Mouse (Mus musculus): ENCODE data around the gene Usb1.

Gene Usb1

DNA sequence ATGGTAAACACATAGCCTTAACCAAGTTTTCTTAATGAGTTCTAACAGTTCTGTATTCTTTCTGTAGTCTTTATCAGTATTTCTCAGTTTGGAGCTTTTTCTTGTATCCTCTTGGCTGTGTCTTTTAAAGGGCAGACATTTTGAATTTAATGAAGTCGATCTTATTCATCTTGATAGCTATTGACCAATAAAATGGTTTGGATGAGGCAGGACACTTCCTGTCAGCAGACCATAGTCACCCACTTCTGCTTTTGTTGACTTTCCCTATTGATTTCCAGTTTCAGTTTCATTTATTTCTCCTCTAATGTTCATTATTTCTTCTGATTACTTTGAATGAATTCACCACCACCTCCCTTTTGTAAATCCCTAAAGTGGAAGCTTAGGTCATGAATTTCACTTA is 3.6 kb downstream of the Usb1 start:
- DNase-seq (ENCODE audit: low read depth, low spot score) = no peak

DNA sequence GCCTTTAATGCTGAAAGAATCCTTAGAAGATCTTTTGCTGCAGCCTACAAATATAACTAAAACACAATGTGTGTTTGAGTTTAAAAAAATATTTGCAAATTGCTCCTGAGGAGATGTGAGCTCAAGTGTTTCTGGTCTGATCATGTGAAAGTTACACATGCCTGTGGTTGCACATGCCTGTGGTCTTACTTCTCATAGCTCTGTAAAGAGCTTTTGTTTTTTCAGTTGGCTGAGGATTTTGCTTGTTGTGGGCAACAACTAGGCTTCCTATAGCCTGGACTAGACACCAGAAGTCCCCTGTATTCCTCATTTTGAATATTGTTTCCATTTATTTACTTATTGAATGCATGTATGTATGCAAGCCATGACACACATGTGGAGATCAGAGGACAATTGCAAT is 4.3 kb downstream of the Usb1 start:
- DNase-seq (ENCODE audit: low read depth, low spot score) = no peak

DNA sequence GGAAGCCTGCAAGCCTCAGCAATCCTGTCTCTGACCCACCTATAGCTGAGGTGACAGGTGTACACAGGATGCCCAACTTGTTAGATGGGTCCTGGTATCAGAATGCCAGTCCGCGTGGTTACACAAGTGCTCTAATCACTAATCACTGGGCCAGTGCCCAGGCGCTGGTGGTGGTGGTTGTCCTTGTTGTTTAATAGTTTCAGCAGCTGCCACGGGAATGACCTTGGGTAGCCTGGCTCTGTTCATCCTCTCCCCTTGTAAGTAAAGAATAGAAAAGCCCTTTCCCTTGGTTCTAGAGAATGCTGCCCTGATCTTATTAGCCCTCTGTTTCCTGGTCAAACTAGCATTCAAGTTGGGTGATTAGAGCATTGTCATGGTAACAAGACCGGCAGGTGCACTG is 9.6 kb downstream of the Usb1 start:
- no peak for DNase-seq (ENCODE audit: low read depth, low spot score)

DNA sequence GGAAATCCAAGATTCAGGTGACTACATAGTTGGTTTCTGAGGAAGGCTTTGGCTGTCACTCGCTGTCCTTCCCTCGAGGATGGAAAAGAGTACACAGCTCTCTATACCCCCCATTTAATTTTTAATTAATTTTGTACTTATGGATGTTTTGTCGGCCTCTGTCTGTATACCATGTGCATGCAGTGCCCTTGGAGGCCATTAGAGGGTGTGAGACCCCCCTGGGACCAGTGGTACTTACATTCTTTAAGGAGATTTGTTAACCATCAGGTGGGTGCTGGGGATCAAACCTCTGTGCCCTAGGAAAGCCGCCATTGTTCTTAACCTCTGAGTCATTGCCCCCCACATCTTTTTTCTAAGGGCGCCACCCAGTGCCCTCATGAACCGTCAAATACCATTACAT is 12.6 kb downstream of the Usb1 start:
- no peak for DNase-seq (ENCODE audit: low read depth, low spot score)

DNA sequence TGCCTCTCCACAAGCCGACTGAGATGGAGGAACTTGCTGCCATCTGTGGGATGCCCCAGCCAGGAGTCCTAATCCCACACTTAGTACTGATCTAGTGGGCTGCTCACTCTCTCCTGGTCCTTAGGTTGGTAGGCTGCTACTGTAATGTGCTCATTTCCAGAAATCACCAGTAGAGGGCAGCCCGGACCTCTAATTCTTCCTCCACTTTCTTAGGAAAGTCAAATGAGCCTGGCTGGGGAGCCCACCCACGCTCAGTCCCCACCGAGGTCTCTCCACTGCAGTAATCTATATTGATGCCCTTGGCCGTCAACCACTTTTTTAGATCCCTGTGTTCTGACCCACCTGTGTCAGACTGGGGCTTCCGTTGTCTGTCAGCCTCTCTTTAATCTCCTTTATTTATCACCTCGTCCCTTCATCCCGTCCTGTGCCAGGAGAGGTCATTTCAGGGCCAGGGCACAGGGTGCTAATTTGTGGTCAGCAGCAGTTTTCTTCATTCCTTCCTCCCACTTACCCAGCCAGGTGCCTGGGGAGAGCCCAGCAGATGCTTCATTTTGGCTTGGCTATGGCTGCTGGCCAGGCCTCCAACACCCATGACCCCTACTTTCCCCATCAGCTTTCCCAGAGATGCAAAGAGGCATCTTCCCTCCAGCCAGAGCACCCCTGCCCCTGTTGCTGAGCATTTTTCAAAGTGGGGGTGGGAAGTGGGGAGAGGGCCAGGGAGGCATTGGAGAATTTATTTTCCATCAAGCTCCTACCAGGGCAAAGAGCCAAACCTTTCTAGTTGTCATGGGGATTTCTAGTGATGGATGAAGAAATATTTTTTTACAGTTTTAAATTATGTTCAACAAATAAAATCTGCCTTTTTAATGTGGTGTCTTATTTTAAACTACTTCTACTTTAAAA is 14.8 kb downstream of the Usb1 start:
- no peak for DNase-seq (ENCODE audit: low read depth, low spot score)

DNA sequence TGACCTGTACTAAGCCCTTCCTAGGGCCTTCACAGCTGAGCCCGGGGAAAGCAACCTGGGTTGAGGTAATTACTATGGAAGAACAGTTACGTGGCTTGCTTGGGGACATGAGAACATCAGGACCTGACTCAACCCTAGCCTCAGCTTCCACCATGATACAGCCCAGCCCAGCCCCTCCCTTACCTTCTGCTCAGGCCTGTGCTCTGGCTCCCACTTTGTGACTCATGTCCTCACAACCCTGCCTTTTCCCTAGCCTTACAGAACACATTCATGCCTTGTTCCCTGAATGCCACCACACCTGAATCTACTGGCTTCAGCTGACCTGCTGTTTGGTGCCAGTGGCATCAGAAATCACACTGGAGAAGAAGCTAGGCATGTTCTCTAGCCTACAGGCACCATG is 16.3 kb downstream of the Usb1 start:
- no peak for DNase-seq (ENCODE audit: low read depth, low spot score)

DNA sequence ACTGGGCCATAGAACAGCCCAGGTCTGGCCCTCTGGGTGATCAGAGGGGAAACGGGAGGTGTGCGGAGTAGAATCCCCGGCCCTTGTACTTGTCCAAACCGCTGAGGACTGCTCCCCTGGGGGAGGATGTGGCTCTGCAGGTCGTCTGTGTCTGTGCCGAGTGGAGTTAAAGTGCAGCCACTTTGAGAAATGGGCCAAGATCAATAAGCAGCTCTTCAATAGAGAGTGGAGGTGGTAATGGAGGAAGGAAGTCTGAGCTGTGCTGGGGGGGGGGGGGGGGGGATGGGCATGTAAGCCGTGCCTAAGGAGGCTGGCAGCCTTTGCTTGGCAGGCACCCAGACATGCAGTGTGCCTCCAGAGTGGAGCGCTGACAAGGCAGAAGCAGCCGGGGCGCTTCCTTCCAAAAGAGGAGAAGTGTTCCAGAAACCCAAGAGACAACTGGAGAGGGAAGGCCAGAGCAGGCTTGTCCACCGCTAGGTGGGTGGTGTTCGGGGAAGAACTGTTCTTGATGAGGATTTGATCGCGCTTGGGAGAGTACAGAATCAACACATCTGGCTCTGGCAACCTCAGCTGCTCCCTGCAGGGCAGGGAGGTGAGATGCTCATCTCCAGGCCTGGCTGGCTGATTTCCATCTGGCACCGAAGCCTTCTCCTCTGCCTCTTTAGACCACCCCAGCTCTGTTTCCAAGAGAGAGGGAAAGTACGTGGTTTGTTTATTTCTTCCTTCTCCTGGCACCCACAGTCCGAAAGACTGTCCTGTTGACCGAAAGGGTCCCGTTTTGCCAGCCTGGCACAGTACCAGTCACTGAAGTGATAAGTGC is 16.9 kb downstream of the Usb1 start:
- no peak for DNase-seq (ENCODE audit: low read depth, low spot score)

DNA sequence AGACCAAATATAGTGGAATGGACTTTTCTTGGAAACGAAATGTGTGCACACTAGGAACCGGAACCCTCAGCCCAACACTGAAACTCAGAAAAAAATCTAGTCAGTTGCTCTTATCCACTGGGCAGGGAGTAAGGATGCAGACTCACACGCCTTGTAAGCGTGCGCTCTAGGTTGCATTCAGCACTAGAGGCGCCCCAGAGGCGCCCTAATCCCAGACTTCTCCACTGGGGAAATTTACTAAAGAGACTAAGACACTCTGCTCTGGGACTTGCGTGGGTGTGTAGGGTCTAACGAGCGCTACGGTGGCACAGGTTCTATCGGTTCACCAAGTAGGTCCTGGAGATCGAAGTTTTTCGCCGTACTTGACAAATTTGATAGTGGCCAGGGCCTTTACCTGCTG is 19.4 kb downstream of the Usb1 start:
- DNase-seq (ENCODE audit: low read depth, low spot score) = no peak

DNA sequence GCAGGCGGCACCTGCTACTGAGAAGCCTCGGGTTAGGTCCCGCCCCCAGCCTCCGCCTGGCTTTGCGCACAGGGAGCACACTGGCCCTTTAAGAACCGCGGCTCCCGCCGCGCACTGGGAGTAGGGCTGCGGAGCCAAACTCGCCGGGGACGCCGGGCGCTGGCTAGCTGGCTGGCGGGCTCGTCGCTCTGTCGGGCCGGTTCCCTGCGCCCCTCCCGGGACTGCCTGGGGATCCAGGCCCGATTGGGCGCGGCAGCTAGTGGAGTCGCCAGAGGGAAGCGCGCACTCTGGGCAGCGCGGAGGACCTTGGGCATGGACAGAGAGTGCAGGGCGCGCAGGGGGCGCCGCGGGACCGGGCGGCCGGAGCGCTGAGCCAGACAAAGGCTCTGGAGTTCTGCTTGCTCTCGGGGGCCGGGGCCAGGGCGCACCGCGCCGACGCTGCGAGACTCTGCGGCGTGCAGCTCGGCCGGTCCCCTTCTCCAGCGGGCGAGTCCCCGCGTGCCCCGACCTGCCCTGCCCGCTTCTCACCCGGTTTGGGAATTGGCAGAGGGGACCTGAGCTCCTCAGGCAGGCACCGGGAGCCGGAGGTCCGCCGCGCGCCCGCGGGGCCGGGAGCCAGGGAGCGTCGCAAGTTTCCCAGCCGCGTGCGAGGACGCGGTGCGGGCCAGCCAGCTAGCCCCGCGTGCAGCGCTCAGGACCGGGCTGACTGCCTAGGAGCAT is 20.2 kb downstream of the Usb1 start, which contains the start of gene Mmp15:
Gene Mmp15, plus strand, starts transcription at position 118 of the 720 bp plus-strand sequence.
- DNase-seq (ENCODE audit: low read depth, low spot score) = no peak

DNA sequence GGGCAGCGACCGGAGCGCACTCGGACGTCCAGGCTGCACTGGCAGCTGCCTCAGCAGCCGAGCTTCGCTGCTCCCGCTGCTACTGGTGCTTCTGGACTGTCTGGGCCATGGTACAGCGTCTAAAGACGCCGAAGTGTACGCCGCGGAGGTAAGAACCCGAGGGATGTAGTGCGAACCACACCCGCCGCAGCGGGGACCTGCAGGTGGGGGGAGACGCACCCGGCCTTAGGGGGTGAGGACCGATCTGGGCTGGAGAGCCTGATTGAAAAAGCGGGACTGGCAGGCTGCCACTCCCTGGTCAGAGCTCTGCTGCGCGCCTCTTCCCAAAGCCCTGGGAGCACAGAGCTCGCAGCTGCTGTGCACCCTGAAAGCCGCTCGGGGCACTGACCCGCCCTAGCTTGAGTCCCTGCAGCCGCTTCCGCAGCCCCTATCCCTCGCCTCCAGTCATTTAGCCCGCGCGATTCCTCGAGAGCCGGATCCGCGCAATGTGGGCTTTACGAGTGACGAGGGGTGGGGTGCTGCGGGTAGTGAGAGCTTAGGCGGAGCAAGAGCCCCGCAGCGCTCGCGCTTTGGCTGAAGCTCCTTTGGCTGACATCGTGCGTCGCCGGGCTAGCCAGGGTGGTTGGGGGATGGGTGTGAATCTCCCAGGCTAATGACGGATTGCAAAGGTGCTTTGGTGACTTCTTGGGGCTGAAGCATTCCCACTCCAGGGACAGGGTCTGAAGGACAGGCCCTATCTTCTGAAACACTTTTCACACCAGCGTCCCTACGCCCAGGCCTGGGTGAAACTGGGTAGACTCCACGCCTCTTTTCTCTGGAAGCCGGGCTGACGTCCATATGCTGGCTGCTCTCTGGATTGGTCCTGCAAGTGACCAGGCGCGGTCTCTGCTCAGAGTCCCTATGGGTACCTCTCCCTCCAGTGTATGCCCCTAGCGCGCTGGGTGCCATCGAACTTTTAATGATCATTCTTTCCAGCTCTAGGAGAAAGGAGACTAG is 21.1 kb downstream of the Usb1 start:
- no peak for DNase-seq (ENCODE audit: low read depth, low spot score)

DNA sequence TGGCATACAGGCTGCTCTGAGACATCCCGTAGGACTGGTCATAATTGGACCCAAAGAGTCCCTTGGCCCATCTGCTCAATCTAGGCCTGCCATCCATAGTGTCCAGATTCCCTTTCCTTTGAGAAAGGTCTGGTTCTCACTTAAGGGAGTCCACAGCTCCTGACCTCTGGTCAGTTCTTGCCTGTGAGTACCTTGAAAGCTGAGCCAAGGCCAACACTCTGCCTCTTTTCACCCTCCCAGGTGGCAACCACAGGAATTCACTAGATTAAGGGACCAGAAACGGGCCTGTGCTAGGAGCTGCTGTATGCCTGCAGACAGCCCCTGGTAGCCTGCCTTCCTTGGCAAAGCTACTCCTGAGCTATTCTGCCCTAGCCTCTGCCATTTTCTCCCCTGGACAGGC is 22.5 kb downstream of the Usb1 start:
- no peak for DNase-seq (ENCODE audit: low read depth, low spot score)

DNA sequence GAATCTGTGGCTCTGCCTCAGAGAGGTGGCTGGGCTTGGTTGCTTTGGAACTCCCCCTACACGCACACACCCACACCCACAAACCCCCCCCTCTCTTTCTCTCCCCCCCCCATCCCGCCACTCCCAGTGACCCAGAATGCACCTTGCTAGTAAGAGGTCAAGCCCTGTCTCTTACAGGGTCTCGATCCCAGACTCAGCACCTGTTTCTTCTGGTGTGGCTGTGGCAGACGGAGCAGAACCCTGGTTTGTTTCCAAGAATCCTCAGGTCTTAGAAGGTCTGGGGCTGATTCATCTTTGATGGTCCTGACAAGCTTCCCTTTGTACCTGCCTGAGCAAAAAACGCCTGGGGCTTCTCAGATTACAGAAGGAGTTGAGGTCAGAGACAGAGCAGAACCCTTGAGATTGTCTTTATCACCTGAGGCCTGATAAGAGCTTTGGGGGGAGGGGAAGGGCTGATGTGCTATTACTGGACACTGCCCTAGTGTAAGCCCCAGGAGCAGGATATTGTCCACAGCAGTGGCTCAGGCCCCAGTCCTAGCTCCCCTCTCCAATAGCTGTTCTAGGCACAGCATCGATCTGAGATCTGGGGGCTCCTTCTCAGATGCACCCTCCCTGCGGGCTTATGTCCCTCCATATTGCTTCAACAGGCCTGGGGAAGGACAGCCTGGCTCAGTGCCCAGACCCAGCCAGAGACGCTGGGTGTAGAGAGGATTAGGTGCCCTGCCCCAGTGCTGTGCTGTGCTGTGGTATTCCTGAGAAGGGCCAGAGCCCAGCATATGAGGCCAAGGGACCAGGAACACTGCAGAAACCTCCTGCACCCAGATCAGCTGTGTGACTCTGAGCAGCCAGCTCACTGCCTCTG is 26.7 kb downstream of the Usb1 start:
- DNase-seq (ENCODE audit: low read depth, low spot score) = no peak

DNA sequence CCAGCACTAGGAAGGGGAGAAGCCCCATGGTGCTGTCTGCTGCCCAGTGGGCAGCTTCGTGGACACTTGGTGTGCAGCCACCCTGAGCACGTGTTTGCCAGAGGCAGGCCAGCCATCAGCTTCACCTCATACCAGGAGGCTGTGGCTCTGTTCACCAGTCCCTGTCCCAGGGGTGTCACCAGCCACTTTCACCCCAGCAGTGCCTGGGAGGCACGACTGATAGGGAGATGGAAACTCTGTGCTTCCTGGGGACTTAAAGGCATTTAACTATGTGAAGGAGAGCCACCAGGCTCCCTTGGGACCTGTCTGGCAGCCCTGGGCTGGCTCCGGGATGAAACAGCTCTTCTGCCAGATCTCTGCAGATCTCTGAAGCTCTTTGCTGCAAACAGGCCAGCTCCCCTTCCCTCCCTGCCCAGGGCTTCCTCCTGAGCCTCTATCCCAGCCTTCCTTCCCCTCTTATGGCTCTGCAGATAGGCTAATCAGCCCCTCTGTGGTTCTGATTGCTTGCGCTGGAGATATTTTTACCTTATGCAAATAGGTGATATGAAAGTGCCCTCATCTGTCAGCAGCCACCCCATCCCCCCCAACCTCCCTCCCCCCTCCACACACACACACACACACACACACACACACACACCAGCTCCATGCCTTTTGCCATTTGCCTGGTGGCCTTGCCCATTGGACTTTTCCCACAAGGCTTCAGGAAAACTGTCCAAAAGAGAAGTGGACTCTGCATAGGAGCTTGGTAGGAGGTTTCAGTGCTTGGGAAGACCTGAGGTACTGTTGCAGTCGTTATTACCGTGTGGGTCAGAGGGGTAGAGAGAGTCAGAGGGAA is 28.3 kb downstream of the Usb1 start:
- DNase-seq (ENCODE audit: low read depth, low spot score) = no peak

DNA sequence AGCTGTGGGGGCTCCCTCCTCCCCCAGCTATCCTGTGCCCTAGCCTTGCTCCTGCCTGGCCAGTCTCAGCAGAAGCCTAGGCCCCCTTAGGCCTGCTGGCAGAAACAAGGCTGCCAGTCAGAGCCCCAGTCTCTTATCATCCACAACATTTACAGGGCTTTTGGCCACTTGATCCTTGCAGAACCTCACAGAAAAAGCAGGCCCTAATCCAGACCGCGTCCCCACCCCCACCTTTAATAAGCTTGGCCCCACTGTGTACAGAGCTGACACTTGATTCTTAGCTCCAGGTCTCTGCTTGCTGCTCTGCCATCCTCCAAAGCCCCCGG is 28.9 kb downstream of the Usb1 start:
- DNase-seq (ENCODE audit: low read depth, low spot score) = no peak

DNA sequence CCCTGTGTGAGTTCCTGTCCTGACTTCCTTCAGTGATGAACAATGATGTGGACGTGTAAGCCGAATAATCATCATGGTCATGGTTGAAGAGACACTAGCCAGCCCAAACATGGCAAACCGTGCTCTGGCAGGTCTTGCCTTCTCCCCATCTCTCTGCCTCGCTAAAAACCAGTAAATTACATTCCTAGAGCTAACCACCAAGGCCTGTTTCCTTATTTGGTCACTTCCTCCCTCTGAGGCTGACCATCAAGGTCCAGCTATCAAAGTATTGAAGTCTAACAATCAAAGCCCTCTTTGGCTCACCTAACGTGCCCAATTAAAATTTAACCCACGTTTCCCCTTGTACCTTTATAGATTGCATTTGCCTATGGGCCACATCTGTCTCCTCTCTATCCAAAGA is 30.2 kb downstream of the Usb1 start:
- DNase-seq (ENCODE audit: low read depth, low spot score) = no peak

DNA sequence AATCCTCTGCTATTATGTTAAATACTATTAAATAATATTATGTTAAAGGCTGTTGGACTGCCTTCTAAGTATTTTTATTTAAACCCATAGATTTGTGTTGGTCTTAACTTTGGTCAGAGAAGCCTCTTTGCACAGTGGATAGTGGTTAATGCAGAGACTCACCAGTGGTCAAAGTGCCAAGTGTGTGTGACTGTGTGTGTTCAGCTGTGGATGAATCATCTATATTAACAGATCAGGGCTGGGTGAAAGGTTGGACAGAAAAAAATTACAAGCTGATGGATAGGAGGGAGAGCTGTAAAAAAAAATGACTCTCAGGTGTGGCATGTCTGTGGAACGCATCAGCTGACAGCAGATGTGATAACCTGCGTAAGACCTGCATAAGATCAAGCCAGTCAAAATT is 31.8 kb downstream of the Usb1 start:
- DNase-seq (ENCODE audit: low read depth, low spot score) = no peak

DNA sequence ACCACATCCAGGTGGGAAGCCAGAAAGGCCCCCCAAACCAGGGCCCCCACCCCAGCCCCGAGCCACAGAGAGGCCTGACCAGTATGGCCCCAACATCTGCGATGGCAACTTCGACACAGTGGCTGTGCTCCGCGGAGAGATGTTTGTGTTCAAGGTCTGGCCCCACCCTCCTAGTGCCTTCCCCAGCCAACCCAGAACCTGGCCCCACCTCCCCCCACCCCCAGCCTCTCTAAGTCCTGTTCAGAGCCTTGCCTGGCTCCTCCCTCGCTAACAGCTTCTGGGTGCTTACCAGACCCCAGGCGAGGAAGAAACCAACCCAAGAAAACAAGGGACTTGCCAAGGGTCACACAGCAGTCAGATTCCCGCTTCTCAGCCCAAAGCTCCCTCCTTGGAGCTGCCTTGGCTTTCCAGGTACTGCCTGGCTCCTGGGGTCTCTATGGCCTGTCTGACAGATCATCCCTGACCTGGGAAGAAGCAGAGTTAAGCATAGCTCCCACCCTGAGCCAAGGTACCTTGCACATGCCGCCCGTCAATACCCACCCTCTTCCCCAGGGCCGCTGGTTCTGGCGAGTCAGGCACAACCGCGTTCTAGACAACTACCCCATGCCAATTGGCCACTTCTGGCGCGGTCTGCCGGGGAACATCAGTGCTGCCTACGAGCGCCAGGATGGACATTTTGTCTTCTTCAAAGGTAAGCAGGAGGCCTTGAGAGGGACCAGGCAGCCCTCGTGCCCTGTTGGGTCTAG is 37.7 kb downstream of the Usb1 start:
- DNase-seq (ENCODE audit: low read depth, low spot score) = no peak

DNA sequence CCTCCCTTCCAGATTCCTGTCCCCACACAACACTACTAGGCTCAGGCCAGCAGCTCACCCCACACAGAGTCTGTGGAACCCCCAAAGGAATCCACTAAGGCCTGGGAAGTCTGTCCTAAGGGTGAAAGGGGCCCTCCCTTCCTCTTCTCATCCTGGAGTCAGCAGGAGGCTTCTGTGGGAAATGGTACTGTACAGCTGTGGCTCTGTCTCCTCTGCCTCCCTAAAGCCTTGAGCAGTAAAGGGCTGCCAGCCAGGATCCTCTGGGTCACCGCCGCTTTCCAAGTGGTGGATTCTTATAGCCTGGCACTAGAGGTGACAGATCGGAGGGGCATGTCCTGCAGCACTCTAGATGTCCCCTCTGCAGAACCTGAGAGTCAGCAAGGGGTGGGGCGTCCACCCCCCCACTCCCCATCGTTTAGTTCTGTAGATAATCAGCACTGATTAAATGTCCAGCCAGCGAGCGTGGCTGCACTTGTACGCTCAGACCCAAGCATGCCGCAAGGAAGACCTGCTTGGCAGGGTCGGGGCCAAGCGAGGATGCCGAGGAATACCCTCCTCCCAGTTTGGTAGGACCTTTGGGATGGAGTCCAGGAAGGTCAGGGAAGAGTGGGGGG is 41.4 kb downstream of the Usb1 start:
- DNase-seq (ENCODE audit: low read depth, low spot score) = no peak
